Mouse (Mus musculus): ENCODE data around the gene Fgfr3.

DNA sequence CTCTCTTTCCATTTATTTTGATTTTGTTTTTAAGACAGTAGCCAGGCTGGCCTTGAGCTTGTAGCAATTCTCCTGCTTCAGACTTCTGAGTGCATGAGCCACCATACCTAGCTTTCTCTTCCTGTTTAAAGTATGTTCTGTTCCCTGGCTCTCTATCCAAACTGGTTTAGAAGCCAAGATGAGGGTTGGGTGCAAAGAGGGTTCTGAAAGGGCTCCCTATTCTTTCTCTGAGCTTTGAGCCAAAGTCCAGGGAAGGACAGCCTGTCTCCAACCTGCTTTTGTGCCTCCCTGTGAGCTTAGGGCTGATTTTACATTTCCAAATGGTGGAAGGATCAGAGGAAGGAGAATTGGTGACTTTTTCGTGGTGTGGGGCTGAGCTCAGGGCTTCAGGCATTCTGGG, 5.4 kb downstream of the Fgfr3 start:
- TF ChIP-seq GATA1 (IDR thresholded peaks at IDR 0.05; ENCODE audit: borderline replicate concordance, low read length) (no peak), FLI1 (IDR thresholded peaks at IDR 0.05; ENCODE audit: low read length) (no peak)

All from megakaryocyte, embryonic 14.5 days (primary cell).